Mouse (Mus musculus) hindbrain, embryonic 12.5 days (tissue): ENCODE measurements at regions not wholly inside any gene's neighbourhood (a gene's known extent, or its start where the extent isn't known, plus 50 kb on each side); places are given as distances from the start of the nearest gene placed in this dataset.
A peak's percentile ranks its signal among the peaks of the same experiment; 100 is the strongest.

Experiments
- ATAC-seq: fragments of 200-750 bp; cut with Nextera tagmentation; 2 replicates; pipeline ENCODE4 v1.8.0; 2017; ENCODE audit warnings: moderate TSS enrichment; ENCODE audit not compliant: low FRiP score
- H3K27ac ChIP-seq: fragments of 300-500 bp; sonication (generic); 2 replicates; pipeline ENCODE4 v1.5.1; 2016; ENCODE audit warnings: mild to moderate bottlenecking
- H3K27me3 ChIP-seq: fragments of 300-500 bp; sonication (generic); 2 replicates; pipeline ENCODE4 v1.6.1; 2016; ENCODE audit warnings: mild to moderate bottlenecking
- H3K36me3 ChIP-seq: fragments of 300-500 bp; sonication (generic); 2 replicates; pipeline ENCODE4 v1.6.1; 2016; ENCODE audit warnings: mild to moderate bottlenecking
- H3K4me1 ChIP-seq: fragments of 300-500 bp; sonication (generic); 2 replicates; pipeline ENCODE4 v1.6.1; 2016
- H3K4me2 ChIP-seq: fragments of 300-500 bp; sonication (generic); replicated peaks from 2 replicates; pipeline ENCODE4 v1.6.1; 2016; ENCODE audit warnings: mild to moderate bottlenecking
- H3K4me3 ChIP-seq: fragments of 300-500 bp; sonication (generic); 2 replicates; pipeline ENCODE4 v1.5.1; 2016; ENCODE audit warnings: mild to moderate bottlenecking
- H3K9ac ChIP-seq: fragments of 300-500 bp; sonication (generic); 2 replicates; pipeline ENCODE4 v1.6.1; 2016; ENCODE audit warnings: mild to moderate bottlenecking, moderate library complexity
- H3K9me3 ChIP-seq: fragments of 300-500 bp; sonication (generic); replicated peaks from 2 replicates; pipeline ENCODE4 v1.6.1; 2016; ENCODE audit warnings: mild to moderate bottlenecking
- WGBS: fragments of 180-500 bp; shearing (Covaris S2); methylation state at CpG from one replicate; pipeline ENCODE4 v1.1.7; 2016; 5-methylcytosine and 5-hydroxymethylcytosine counted together

DNA sequence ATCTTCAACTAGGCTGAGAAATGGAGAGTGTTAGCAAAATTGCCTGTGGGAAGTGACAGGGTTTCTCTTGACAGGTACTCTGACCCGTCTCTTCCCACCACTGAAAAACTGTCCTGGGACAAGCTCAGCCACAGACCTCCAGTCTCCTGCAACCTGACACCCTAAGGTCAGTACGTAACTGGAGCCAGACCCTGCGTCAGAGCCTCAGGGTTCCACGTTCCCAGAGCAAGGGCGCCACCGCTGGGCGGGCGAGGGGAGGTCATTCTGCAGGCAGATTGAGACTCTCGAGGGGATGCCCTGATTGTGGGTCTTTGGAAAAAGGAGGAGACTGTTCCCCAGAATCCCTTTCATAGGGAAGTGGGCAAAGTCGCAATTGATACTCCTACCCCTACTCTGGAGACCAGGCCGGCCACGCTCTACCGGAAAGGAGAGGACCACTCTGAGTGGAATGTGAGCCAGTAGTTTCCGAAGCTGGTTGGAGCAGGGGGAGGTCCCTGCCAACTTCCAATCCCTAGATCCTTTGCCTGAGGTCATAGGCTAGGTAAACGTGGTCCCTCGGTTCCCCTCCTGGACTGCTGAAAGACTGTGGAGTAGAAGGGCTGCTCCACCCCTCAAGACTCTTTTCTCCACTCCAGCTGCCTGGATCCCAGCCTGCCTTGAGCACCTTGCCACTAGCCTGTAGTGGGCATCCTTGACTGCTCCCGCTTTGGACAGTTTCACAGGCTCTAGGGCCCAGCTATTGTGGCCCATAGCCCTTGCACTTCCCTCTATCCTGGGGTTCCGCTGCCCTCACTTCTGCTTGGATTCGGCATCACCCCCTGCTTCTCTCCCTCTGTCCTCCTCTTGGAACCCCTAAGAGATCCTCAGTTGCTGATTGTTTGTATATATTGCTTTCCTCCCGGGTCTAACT lies 61.0 kb upstream of the Lpcat1 start:
- H3K9me3 ChIP-seq = no peaks in the 10 kb centered on the region
- H3K9ac ChIP-seq = no peak overlapping the region
- H3K36me3 ChIP-seq = no peaks in the 10 kb centered on the region
- H3K4me2 ChIP-seq = peak overlapping the region; percentile 13
- 14% methylated on average over 20 of the region's 20 CpGs for WGBS
- peaks cover 19% of the 10 kb centered on the region for H3K27me3 ChIP-seq
- H3K4me1 ChIP-seq = no peaks in the 10 kb centered on the region
- peak; percentile 56; the same call in 1 of the 2 replicates for ATAC-seq
- no peak overlapping the region for H3K27ac ChIP-seq
- H3K4me3 ChIP-seq = no peak overlapping the region

DNA sequence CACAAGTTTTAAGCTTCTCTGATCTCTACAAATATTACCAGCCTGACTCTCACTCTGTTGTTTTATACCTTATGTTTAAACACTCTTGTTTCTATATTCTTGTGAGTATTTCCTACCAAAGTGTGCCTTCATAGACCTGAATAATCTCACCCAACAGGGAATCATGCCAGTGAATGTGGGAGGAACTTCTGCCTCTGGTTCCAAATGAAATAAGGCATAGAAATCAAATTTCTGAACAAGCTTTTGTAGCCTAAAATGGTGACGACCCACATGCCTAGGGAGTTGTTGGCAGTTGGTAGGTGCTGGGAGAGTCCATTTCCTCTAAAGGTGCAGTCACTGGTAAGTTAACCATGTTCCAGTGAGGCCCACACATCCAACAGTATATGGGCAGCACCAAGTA lies 66.1 kb upstream of the Lpcat1 start:
- 86% methylated on average over 1 of the region's 1 CpGs for WGBS

DNA sequence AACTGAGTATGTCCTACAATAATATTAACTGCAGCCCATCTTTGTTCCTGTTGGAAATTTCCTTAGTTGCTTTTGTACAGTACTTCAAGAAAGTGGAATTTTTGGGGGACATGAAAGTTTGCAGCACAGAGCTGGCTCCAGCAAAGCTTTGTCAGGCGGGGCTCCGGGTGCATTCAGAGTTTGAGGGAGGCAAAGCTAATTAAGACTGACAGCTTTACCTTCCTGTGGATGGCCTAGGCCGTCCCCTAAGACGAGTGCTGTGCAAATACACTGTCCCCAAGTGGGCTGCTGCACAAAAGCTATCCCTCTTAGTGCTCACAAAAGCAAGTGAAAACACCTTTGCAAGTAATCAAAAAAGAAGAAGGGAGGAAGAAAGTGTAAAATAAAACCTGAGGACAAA lies 68.7 kb upstream of the Ndufs6 start:
- Histone ChIP-seq H3K36me3 (no peaks in the 10 kb centered on the region), H3K9me3 (peaks cover 4% of the 10 kb centered on the region; the same call in 1 of the 2 replicates), H3K27ac (no peak overlapping the region), H3K4me2 (no peak overlapping the region), H3K4me3 (no peak overlapping the region), H3K27me3 (peaks cover 3% of the 10 kb centered on the region; the same call in 1 of the 2 replicates), H3K4me1 (no peaks in the 10 kb centered on the region), H3K9ac (no peak overlapping the region)
- ATAC-seq = no peak
- WGBS = 17% methylated on average over 4 of the region's 4 CpGs

More for the DNA sequence above, 66.1 kb upstream of the Lpcat1 start:
- no peak overlapping the region for H3K4me2 ChIP-seq
- no peaks in the 10 kb centered on the region for H3K4me1 ChIP-seq
- H3K9ac ChIP-seq = no peak overlapping the region
- no peaks in the 10 kb centered on the region for H3K36me3 ChIP-seq
- no peak overlapping the region for H3K27ac ChIP-seq
- peaks cover 10% of the 10 kb centered on the region for H3K27me3 ChIP-seq
- ATAC-seq = no peak
- H3K4me3 ChIP-seq = no peak overlapping the region
- H3K9me3 ChIP-seq = no peaks in the 10 kb centered on the region

GRCm38 (mm10) chr13:73395856-73396255 lies 67.5 kb upstream of the Ndufs6 start:
- Histone ChIP-seq H3K9me3 (peaks cover 4% of the 10 kb centered on the region; the same call in 1 of the 2 replicates), H3K4me2 (no peak overlapping the region), H3K27me3 (peaks cover 3% of the 10 kb centered on the region; the same call in 1 of the 2 replicates), H3K4me1 (no peaks in the 10 kb centered on the region), H3K9ac (no peak overlapping the region), H3K36me3 (no peaks in the 10 kb centered on the region), H3K27ac (no peak overlapping the region), H3K4me3 (no peak overlapping the region)
- WGBS = 59% methylated on average over 7 of the region's 7 CpGs
- no peak; the same call in 1 of the 2 replicates for ATAC-seq

DNA sequence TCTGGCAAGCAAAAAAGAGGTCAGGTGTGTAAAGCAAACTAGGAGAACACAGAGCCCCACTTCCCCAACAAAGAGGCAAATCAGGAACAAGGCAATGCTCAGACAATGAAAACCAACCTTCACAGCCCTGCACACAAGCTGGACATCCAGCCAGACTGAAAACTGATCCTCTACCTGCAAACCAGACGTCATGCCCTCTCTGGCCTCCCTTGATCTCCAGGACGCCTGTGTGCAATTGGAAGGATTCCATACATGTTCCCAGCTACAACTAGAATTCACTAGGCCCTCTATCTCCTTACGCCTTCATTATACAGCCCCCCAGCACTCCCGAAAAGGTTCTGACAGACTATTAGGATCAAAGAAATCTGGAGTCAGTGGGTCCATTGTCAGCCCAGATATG lies 60.7 kb upstream of the Ndufs6 start:
- Histone ChIP-seq H3K27ac (no peak overlapping the region), H3K4me2 (no peak overlapping the region), H3K27me3 (no peaks in the 10 kb centered on the region), H3K4me1 (no peaks in the 10 kb centered on the region), H3K9me3 (peaks cover 4% of the 10 kb centered on the region; the same call in 1 of the 2 replicates), H3K36me3 (no peaks in the 10 kb centered on the region), H3K9ac (no peak overlapping the region), H3K4me3 (no peak overlapping the region)
- 80% methylated on average over 4 of the region's 4 CpGs for WGBS
- no peak for ATAC-seq

DNA sequence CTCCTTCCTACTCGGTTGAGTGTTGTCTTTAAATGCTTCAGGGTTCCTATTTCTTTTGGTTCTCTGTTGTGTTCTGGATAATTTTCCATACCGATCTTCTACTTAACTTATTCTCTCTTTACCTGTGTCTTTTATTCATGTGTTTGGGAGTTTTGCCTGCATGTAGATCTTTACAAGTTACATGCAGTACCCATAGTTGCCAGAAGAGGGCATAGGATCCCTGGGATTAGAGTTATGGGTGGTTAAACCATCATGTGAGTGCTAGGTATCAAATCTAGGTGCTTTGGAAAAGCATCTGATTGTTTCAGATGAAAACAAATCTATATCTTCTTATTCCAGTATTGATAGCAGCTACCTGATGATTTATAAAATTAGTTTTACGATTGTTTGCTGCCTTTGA lies 55.2 kb upstream of the Ndufs6 start:
- Histone ChIP-seq H3K27me3 (no peaks in the 10 kb centered on the region), H3K4me1 (no peaks in the 10 kb centered on the region), H3K9ac (no peak overlapping the region), H3K36me3 (no peaks in the 10 kb centered on the region), H3K4me2 (no peak overlapping the region), H3K9me3 (no peaks in the 10 kb centered on the region), H3K27ac (no peak overlapping the region), H3K4me3 (no peak overlapping the region)
- no peak for ATAC-seq
- 72% methylated on average over 3 of the region's 3 CpGs for WGBS
